Mouse (Mus musculus): Measurements from ENCODE around the gene Dpep1. TPM values are rescaled to one million over a fixed set of nuclear protein-coding genes. Genes with fewer than 3 reads are reported as not detected.

Gene Dpep1
- polyA plus RNA-seq (2012; rRNA removed; ENCODE audit: low replicate concordance): 46.8 and 160 TPM in 2 replicates

GRCm38 (mm10) chr8:123185566-123186409 is at the start of gene Dpep1:
TSS of gene Dpep1 (plus strand) at chr8:123186242.

GRCm38 (mm10) chr8:123157888-123158465 is 28.1 kb upstream of the Dpep1 start, which contains the start of gene Sult5a1:
TSS of gene Sult5a1 (minus strand) at chr8:123158315.

GRCm38 (mm10) chr8:123212321-123213117 is 26.5 kb downstream of the Dpep1 start, which contains the start of the genes Chmp1a and Spata33:
TSS of gene Chmp1a (minus strand) at chr8:123212763.
TSS of gene Spata33 (plus strand) at chr8:123212832.

GRCm38 (mm10) chr8:123224278-123225266 is 38.5 kb downstream of the Dpep1 start, which contains the start of gene Cdk10:
TSS of gene Cdk10 (plus strand) at chr8:123224842.

GRCm38 (mm10) chr8:123235520-123236497 is 49.8 kb downstream of the Dpep1 start, which contains the start of gene Spata2l:
TSS of gene Spata2l (minus strand) at chr8:123236233.

Other genes with a start within 250 kb of the Dpep1 start
- 45.0 and 70.2 TPM in 2 replicates for gene Ankrd11, start 144.0 kb upstream of the Dpep1 start, polyA plus RNA-seq (2012; rRNA removed; ENCODE audit: low replicate concordance)
- gene Spg7, start 123.3 kb upstream of the Dpep1 start, polyA plus RNA-seq (2012; rRNA removed; ENCODE audit: low replicate concordance): 78.2 and 103 TPM in 2 replicates
- gene Rpl13, start 83.9 kb upstream of the Dpep1 start, polyA plus RNA-seq (2012; rRNA removed; ENCODE audit: low replicate concordance): 900 and 3,044 TPM in 2 replicates
- 3.5 and 7.6 TPM in 2 replicates for gene Cpne7, start 68.9 kb upstream of the Dpep1 start, polyA plus RNA-seq (2012; rRNA removed; ENCODE audit: low replicate concordance)
- 18.3 and 25.6 TPM in 2 replicates for gene Sult5a1, start 27.9 kb upstream of the Dpep1 start, polyA plus RNA-seq (2012; rRNA removed; ENCODE audit: low replicate concordance)
- 122 and 130 TPM in 2 replicates for gene Chmp1a, start 26.5 kb downstream of the Dpep1 start, polyA plus RNA-seq (2012; rRNA removed; ENCODE audit: low replicate concordance)
- gene Spata33, start 26.6 kb downstream of the Dpep1 start, polyA plus RNA-seq (2012; rRNA removed; ENCODE audit: low replicate concordance): 2.5 and 3.2 TPM in 2 replicates
- gene Cdk10, start 38.6 kb downstream of the Dpep1 start, polyA plus RNA-seq (2012; rRNA removed; ENCODE audit: low replicate concordance): 67.9 and 79.8 TPM in 2 replicates
- gene Spata2l, start 50.0 kb downstream of the Dpep1 start, polyA plus RNA-seq (2012; rRNA removed; ENCODE audit: low replicate concordance): 5.7 and 12.5 TPM in 2 replicates
- 29.0 and 39.9 TPM in 2 replicates for gene Zfp276, start 68.0 kb downstream of the Dpep1 start, polyA plus RNA-seq (2012; rRNA removed; ENCODE audit: low replicate concordance)
- 50.6 and 80.0 TPM in 2 replicates for gene Vps9d1, start 68.1 kb downstream of the Dpep1 start, polyA plus RNA-seq (2012; rRNA removed; ENCODE audit: low replicate concordance)
- 4.5 and 29.1 TPM in 2 replicates for gene Fanca, start 132.3 kb downstream of the Dpep1 start, polyA plus RNA-seq (2012; rRNA removed; ENCODE audit: low replicate concordance)
- 0.46 and 3.7 TPM in 2 replicates for gene Spire2, start 146.5 kb downstream of the Dpep1 start, polyA plus RNA-seq (2012; rRNA removed; ENCODE audit: low replicate concordance)
- gene Tcf25, start 187.5 kb downstream of the Dpep1 start, polyA plus RNA-seq (2012; rRNA removed; ENCODE audit: low replicate concordance): 221 and 244 TPM in 2 replicates
- not detected in 2 replicates for gene Mc1r, start 220.9 kb downstream of the Dpep1 start, polyA plus RNA-seq (2012; rRNA removed; ENCODE audit: low replicate concordance)
- gene Tubb3, start 225.2 kb downstream of the Dpep1 start, polyA plus RNA-seq (2012; rRNA removed; ENCODE audit: low replicate concordance): 0.93 and 1.2 TPM in 2 replicates
- gene Def8, start 237.3 kb downstream of the Dpep1 start, polyA plus RNA-seq (2012; rRNA removed; ENCODE audit: low replicate concordance): 37.6 and 47.4 TPM in 2 replicates